Mouse (Mus musculus) heart, embryonic 16.5 days (tissue): ENCODE data around the gene 1700018F24Rik. TPM values are rescaled to one million over a fixed set of nuclear protein-coding genes. Genes with fewer than 3 reads are reported as not detected.
"Not testable (repeated sequence)": the region's sequence is repeated elsewhere in the genome, so short reads cannot be mapped to it uniquely, and the experiment has no call there.

Experiments
- ATAC-seq: fragments of 200-750 bp; cut with Nextera tagmentation; replicated peaks from 2 replicates; pipeline ENCODE4 v1.8.0; 2017; ENCODE audit warnings: moderate number of reproducible peaks; ENCODE audit not compliant: insufficient read depth, low FRiP score; ENCODE audit errors: extremely low read depth
- H3K27ac ChIP-seq: fragments of 300-500 bp; sonication (generic); 2 replicates; pipeline ENCODE4 v1.5.1; 2014; ENCODE audit warnings: mild to moderate bottlenecking, low read length, control low read depth, moderate library complexity
- H3K27me3 ChIP-seq: fragments of 300-500 bp; sonication (generic); 2 replicates; pipeline ENCODE4 v1.6.1; 2014; ENCODE audit warnings: low read length, mixed read lengths; ENCODE audit not compliant: control insufficient read depth, insufficient read depth
- H3K36me3 ChIP-seq: fragments of 300-500 bp; sonication (generic); 2 replicates; pipeline ENCODE4 v1.6.1; 2014; ENCODE audit not compliant: control insufficient read depth, insufficient read depth
- H3K4me1 ChIP-seq: fragments of 300-500 bp; sonication (generic); 2 replicates; pipeline ENCODE4 v1.6.1; 2014; ENCODE audit warnings: low read length, mixed read lengths; ENCODE audit not compliant: control insufficient read depth, insufficient read depth
- H3K4me2 ChIP-seq: fragments of 300-500 bp; sonication (generic); 2 replicates; pipeline ENCODE4 v1.6.1; 2014; ENCODE audit warnings: low read depth, mild to moderate bottlenecking, control low read depth, low read length
- H3K4me3 ChIP-seq: fragments of 300-500 bp; sonication (generic); 2 replicates; pipeline ENCODE4 v1.5.1; 2014; ENCODE audit warnings: mild to moderate bottlenecking, control low read depth, low read length
- H3K9ac ChIP-seq: fragments of 300-500 bp; sonication (generic); 2 replicates; pipeline ENCODE4 v1.6.1; 2014; ENCODE audit warnings: low read length, control low read depth
- H3K9me3 ChIP-seq: fragments of 300-500 bp; sonication (generic); replicated peaks from 2 replicates; pipeline ENCODE4 v1.6.1; 2016; ENCODE audit warnings: low read length; ENCODE audit not compliant: control insufficient read depth
- WGBS: fragments of 180-500 bp; shearing (Covaris S2); extraction: QIAGEN DNeasy Blood & Tissue Kit; methylation state at CpG from one replicate; pipeline ENCODE4 v1.1.7; 2014; 5-methylcytosine and 5-hydroxymethylcytosine counted together
- polyA plus RNA-seq: library from polyadenylated mRNA; unstranded; fragments of >200 nt; fragmentation: Nextera tagmentation; extraction: Ambion mirVana; gene quantifications from 2 replicates; pipeline ENCODE4 v1.2.1, GENCODE M21; 2015

1700018F24Rik gene
- polyA plus RNA-seq, 1 experiment from 2014 or later: not detected

GRCm38 (mm10) chr5:145068863-145069262, 26.1 kb downstream of the 1700018F24Rik start:
- no peaks in the 10 kb centered on the region for H3K36me3 ChIP-seq
- no peaks in the 10 kb centered on the region for H3K9me3 ChIP-seq
- ATAC-seq: no peak
- H3K27me3 ChIP-seq: no peaks in the 10 kb centered on the region
- no peak overlapping the region for H3K4me3 ChIP-seq
- H3K4me1 ChIP-seq: no peaks in the 10 kb centered on the region
- no peak overlapping the region for H3K4me2 ChIP-seq
- H3K9ac ChIP-seq: no peak overlapping the region
- no peak overlapping the region for H3K27ac ChIP-seq
- WGBS: 48% methylated on average over 3 of the region's 3 CpGs

GRCm38 (mm10) chr5:145069707-145070106, 26.9 kb downstream of the 1700018F24Rik start:
- 1% methylated on average over 5 of the region's 5 CpGs for WGBS
- Histone ChIP-seq H3K27me3 (no peaks in the 10 kb centered on the region), H3K4me1 (no peaks in the 10 kb centered on the region), H3K4me3 (no peak overlapping the region), H3K36me3 (no peaks in the 10 kb centered on the region), H3K9ac (no peak overlapping the region), H3K4me2 (no peak overlapping the region), H3K9me3 (no peaks in the 10 kb centered on the region), H3K27ac (no peak overlapping the region)
- ATAC-seq: peak; percentile 32; the same call in 1 of the 2 replicates

GRCm38 (mm10) chr5:145071342-145071741, 28.6 kb downstream of the 1700018F24Rik start:
- Histone ChIP-seq H3K9me3 (no peaks in the 10 kb centered on the region), H3K4me3 (no peak overlapping the region), H3K27me3 (no peaks in the 10 kb centered on the region), H3K4me2 (no peak overlapping the region), H3K9ac (no peak overlapping the region), H3K27ac (no peak overlapping the region), H3K4me1 (no peaks in the 10 kb centered on the region), H3K36me3 (no peaks in the 10 kb centered on the region)
- WGBS: 44% methylated on average over 6 of the region's 6 CpGs
- no peak for ATAC-seq

- H3K9me3 ChIP-seq: no peaks in the 10 kb centered on the region
- H3K27ac ChIP-seq: no peak overlapping the region
- H3K36me3 ChIP-seq: no peaks in the 10 kb centered on the region
- H3K4me1 ChIP-seq: no peaks in the 10 kb centered on the region
- no peak overlapping the region for H3K4me3 ChIP-seq
- H3K27me3 ChIP-seq: no peaks in the 10 kb centered on the region
- H3K4me2 ChIP-seq: no peak overlapping the region
- H3K9ac ChIP-seq: no peak overlapping the region
- no peak for ATAC-seq
- WGBS: 38% methylated on average over 3 of the region's 3 CpGs
Measured at GRCm38 (mm10) chr5:145075081-145075480, 32.3 kb downstream of the 1700018F24Rik start.

GRCm38 (mm10) chr5:145081866-145082613, 39.2 kb downstream of the 1700018F24Rik start:
- no peaks in the 10 kb centered on the region for H3K27me3 ChIP-seq
- H3K27ac ChIP-seq: no peak overlapping the region
- H3K36me3 ChIP-seq: no peaks in the 10 kb centered on the region
- H3K9me3 ChIP-seq: 0 out of 2 replicates have a peak, but pooled peaks cover 3% of the 10 kb centered on the region
- H3K4me1 ChIP-seq: peaks cover 10% of the 10 kb centered on the region
- ATAC-seq: no peak
- H3K4me3 ChIP-seq: no peak overlapping the region
- H3K4me2 ChIP-seq: no peak overlapping the region
- WGBS: 84% methylated on average over 10 of the region's 10 CpGs
- no peak overlapping the region for H3K9ac ChIP-seq

GRCm38 (mm10) chr5:145083201-145083600, 40.4 kb downstream of the 1700018F24Rik start:
- H3K27ac ChIP-seq, H3K27me3 ChIP-seq, ATAC-seq, H3K36me3 ChIP-seq, H3K9me3 ChIP-seq, H3K4me1 ChIP-seq: not testable (repeated sequence)
- WGBS: 44% methylated on average over 6 of the region's 6 CpGs
- peak overlapping the region; percentile 92 for H3K4me2 ChIP-seq
- peak overlapping the region; percentile 94 for H3K4me3 ChIP-seq
- peak overlapping the region; percentile 99 for H3K9ac ChIP-seq

- Histone ChIP-seq H3K36me3 (no peaks in the 10 kb centered on the region), H3K4me2 (peak within 1 kb of the TSS; percentile 92), H3K9me3 (0 out of 2 replicates have a peak, but pooled peaks cover 3% of the 10 kb centered on the region), H3K27ac (peak within 1 kb of the TSS; percentile 72), H3K4me1 (peaks cover 10% of the 10 kb centered on the region), H3K4me3 (peak within 1 kb of the TSS; percentile 94), H3K27me3 (no peaks in the 10 kb centered on the region), H3K9ac (peak within 1 kb of the TSS; percentile 99)
- under 1% methylated on average over 53 of the region's 54 CpGs for WGBS
- ATAC-seq: peak; percentile 98
Measured at GRCm38 (mm10) chr5:145083632-145084451, 41.1 kb downstream of the 1700018F24Rik start, which contains the start of the genes Arpc1a and Kpna7. Gene Arpc1a, plus strand, starts transcription at chr5:145083830. Gene Kpna7, minus strand, starts transcription at chr5:145084030.

- no peaks in the 10 kb centered on the region for H3K36me3 ChIP-seq
- peak overlapping the region; percentile 94 for H3K4me3 ChIP-seq
- H3K27ac ChIP-seq: no peak overlapping the region
- no peak for ATAC-seq
- peaks cover 10% of the 10 kb centered on the region for H3K4me1 ChIP-seq
- no peaks in the 10 kb centered on the region for H3K27me3 ChIP-seq
- peak overlapping the region; percentile 92 for H3K4me2 ChIP-seq
- H3K9me3 ChIP-seq: 0 out of 2 replicates have a peak, but pooled peaks cover 3% of the 10 kb centered on the region
- 49% methylated on average over 2 of the region's 2 CpGs for WGBS
- H3K9ac ChIP-seq: peak overlapping the region; percentile 99
Measured at GRCm38 (mm10) chr5:145084822-145085221, 42.0 kb downstream of the 1700018F24Rik start.

GRCm38 (mm10) chr5:145088186-145088585, 45.4 kb downstream of the 1700018F24Rik start:
- H3K36me3 ChIP-seq: peaks cover 15% of the 10 kb centered on the region
- H3K4me2 ChIP-seq: no peak overlapping the region
- H3K9ac ChIP-seq: no peak overlapping the region
- no peaks in the 10 kb centered on the region for H3K9me3 ChIP-seq
- peaks cover 10% of the 10 kb centered on the region for H3K4me1 ChIP-seq
- H3K27ac ChIP-seq: no peak overlapping the region
- no peaks in the 10 kb centered on the region for H3K27me3 ChIP-seq
- no peak overlapping the region for H3K4me3 ChIP-seq
- no peak for ATAC-seq
- WGBS: 100% methylated on average over 2 of the region's 2 CpGs
